Mouse (Mus musculus) adrenal gland, adult 8-10 months (tissue): ENCODE measurements around the gene Flnb. TPM values are rescaled to one million over a fixed set of nuclear protein-coding genes. Genes with fewer than 3 reads are reported as not detected.

Experiments
- DNase-seq: peaks from one replicate; pipeline ENCODE4 v3.0.0; 2022
- total RNA-seq, 4 experiments: library from RNA; stranded (reverse); gene quantifications; 2 replicates each; pipeline ENCODE4 v1.2.4; 2022

Flnb gene
- total RNA-seq, 4 experiments from 2014 or later, result 54.5 to 77.3 (median 65.8) TPM

GRCm38 (mm10) chr14:7900481-7901049 is 82.8 kb downstream of the Flnb start:
- DNase-seq, result no peak

GRCm38 (mm10) chr14:7901484-7902240 is 83.9 kb downstream of the Flnb start:
- DNase-seq, result no peak

GRCm38 (mm10) chr14:7907058-7907457 is 89.3 kb downstream of the Flnb start:
- no peak for DNase-seq

- DNase-seq, result no peak
Measured at GRCm38 (mm10) chr14:7909472-7909871, 91.7 kb downstream of the Flnb start.

- no peak for DNase-seq
Measured at GRCm38 (mm10) chr14:7913842-7914241, 96.1 kb downstream of the Flnb start.

- DNase-seq, result no peak
Measured at GRCm38 (mm10) chr14:7914461-7914860, 96.7 kb downstream of the Flnb start.

GRCm38 (mm10) chr14:7918150-7918991 is 100.6 kb downstream of the Flnb start:
- DNase-seq, result no peak

GRCm38 (mm10) chr14:7919309-7919708 is 101.6 kb downstream of the Flnb start:
- DNase-seq, result no peak

- DNase-seq, result no peak
Measured at GRCm38 (mm10) chr14:7919921-7920320, 102.2 kb downstream of the Flnb start.

- no peak for DNase-seq
Measured at GRCm38 (mm10) chr14:7921459-7921858, 103.7 kb downstream of the Flnb start.

- DNase-seq, result no peak
Measured at GRCm38 (mm10) chr14:7923635-7924034, 105.9 kb downstream of the Flnb start.

- DNase-seq, result no peak
Measured at GRCm38 (mm10) chr14:7928362-7928761, 110.6 kb downstream of the Flnb start.

- DNase-seq, result no peak
Measured at GRCm38 (mm10) chr14:7929029-7929428, 111.3 kb downstream of the Flnb start.

GRCm38 (mm10) chr14:7932151-7932550 is 114.4 kb downstream of the Flnb start:
- no peak for DNase-seq

- DNase-seq, result no peak
Measured at GRCm38 (mm10) chr14:7934166-7934565, 116.4 kb downstream of the Flnb start.

GRCm38 (mm10) chr14:7937052-7937630 is 119.4 kb downstream of the Flnb start:
- no peak for DNase-seq

- DNase-seq, result no peak
Measured at GRCm38 (mm10) chr14:7938809-7939784, 121.3 kb downstream of the Flnb start.

- no peak for DNase-seq
Measured at GRCm38 (mm10) chr14:7941413-7941812, 123.7 kb downstream of the Flnb start.

- peak; percentile 62 for DNase-seq
Measured at GRCm38 (mm10) chr14:7943101-7943800, 125.5 kb downstream of the Flnb start.

- no peak for DNase-seq
Measured at GRCm38 (mm10) chr14:7943801-7944135, 126.0 kb downstream of the Flnb start.
